Mouse (Mus musculus) testis, postnatal 14 days (tissue): ENCODE measurements around the gene Gpr157.

Experiments used
- DNase-seq: peaks from one replicate; pipeline ENCODE4 v3.0.0; 2021; ENCODE audit warnings: low spot score

The Gpr157 gene

DNA sequence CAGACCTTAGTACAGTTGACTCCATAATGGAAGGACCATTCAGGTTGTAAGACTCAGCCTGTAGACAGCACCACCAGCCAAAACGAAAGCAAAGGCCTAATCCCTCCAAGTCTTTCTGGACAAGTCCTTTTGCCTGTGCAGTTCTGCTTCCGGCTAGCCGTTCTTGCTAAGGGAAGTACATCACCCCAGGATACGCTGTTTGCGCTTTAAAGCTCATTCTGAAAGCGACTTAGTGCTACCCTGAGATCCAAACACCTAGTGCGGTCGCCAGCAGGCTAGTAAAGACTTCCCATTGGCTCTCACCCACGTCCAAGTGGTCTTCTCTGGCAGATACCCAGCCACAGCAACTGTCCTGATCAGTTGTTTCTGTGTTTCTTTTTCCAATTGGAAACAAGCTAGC lies 23.2 kb downstream of the Gpr157 start:
- DNase-seq, result no peak

DNA sequence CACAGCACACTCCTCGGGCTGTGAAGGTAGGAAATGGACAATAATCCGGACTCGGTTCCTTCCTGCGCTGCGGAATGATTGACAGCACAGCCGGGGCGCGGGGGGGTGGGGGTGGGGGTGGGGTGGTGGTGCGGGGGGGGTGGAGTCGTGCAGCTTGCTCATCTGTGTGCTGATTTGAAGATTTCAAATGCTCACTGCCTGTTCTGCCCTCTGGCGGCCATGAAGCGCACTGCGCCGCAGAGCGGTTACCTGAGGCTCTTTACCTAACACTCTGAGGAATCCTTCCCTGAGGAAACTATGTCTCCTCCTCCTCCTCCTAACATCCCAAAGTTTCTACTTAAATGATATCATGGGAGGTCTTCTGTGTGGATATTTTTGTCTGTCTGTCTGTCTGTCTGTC lies 25.7 kb downstream of the Gpr157 start:
- peak; percentile 58 for DNase-seq

- no peak for DNase-seq
Observed at GRCm38 (mm10) chr4:150114505-150115061, 27.4 kb downstream of the Gpr157 start.

DNA sequence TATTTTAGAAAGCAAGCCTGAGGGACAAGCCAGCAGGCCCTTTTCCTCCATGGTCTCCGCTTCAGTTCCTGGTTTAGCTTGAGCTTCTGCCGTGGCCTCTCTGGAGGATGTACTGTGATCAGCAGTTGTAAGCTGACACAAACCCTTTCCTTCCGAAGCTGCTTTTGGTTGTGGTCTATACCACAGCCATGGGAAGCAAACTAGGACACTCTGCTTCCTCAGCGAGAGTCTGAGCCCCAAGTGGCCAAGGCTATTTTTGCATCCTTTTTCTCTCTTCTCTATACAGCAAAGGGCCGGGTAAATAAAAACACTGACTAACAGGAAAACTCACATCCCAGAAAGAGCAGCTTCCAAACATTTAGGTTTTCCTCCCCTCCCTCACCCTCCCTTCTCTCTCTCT lies 30.1 kb downstream of the Gpr157 start:
- no peak for DNase-seq

DNA sequence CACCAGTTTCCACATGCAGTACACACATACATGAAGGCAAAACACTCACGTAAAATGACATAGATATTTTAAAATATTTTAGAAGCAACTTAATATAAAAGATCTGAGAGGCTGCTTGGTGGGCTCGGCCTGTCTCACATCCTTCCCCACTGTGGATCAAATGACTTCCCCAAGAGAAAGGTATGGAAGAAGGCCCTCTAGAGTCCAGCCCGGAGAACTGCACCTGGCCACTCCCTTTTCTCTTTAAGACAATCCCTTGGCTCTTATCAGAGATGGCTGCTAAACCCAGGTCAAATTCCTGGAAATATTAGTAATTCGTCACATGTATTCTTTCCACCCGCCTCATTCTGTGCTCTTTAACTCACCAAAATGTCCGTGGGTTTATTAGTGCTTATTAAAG lies 31.0 kb downstream of the Gpr157 start:
- DNase-seq, result no peak

- DNase-seq, result peak; percentile 57
Observed at GRCm38 (mm10) chr4:150119055-150119454, 31.9 kb downstream of the Gpr157 start, which contains the start of gene Slc2a5. Gene Slc2a5, plus strand, starts transcription at chr4:150119283.

GRCm38 (mm10) chr4:150119640-150120039 lies 32.5 kb downstream of the Gpr157 start:
- DNase-seq, result no peak

DNA sequence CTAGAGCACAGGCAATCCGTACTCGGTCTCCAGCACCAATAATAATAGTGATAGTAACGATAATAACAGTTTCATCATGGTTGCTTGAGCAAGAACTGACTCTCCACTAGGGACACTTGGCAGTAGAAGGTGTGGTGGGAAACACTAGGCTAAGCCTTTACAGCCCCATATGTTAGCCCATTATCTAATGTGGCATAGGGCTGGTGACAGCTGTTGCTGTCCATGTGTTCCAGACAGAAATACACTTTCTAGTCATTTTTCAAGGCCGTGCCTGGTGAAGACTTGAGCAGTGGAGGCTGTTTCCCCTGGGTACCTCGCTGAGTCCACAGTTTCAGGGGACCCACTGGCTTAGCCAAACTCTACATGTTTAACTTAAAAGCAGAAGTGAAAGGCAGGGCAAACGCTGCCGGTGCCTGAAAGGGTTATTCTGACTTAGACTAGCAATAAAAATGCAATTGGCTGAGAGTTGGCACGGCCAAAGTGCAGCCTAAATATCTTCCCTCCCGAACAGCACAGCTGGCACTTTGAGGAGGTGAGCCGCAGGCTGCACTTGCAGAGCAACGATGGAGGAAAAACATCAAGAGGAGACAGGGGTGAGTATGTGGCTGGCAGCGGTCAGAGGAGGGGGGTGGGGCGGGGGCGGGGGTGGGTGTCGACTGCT lies 33.1 kb downstream of the Gpr157 start:
- DNase-seq, result no peak

DNA sequence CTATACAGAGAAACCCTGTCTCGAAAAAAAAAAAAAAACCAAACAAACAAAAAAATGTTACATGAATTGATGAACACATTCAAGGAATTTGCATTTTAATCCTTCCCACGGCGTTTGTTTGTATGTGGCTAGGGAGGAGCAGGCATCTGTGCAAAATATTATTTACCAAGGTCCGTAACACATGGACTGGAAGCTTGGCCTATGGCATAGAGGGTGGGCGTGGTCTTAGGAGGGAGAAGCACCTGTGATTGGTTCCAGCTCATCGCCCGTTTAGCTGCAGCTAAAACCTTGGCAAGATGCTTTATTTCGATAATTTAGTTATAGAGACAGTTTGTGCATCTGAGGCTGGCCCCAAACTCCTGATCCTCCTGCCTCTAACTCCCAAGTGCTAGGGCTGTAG lies 34.3 kb downstream of the Gpr157 start:
- no peak for DNase-seq

DNA sequence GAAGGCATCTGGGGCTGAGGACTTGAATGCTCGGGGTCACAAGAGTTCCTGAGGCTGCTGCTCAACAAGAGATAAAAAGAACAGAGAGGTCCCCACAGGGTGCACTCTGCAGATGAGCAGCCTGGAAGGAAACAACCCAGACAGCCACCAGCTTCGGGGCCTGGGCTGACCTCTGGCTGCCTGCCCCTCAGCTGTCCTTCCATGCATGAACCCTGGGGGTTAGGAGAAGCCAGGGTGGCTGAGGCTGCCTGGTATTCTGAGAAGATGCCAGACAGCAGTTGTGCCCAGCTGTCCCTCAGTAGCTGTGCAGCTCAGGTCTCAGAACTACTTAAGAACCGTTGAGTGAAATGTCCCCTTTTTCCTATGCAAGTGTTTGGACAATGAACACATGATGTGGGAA lies 35.3 kb downstream of the Gpr157 start:
- DNase-seq, result no peak

DNA sequence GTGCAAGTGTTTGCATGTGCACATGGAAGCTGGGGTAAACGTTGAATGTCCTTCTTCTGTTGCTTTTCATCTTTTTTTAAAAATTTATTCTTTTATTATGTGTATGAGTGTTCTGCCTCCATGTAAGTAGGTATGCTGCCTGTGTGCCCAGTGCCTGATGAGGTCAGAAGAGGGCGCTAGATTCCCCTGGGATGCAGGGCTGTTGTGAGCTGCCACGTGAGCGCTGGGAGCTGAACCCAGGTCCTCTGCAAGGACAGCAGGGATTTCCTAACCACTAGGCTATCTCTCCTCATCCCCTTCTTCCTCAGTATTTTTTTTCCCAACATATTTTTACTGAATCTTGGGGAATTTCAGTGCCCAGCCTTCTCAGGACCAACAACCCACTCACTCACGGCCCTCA lies 39.2 kb downstream of the Gpr157 start:
- no peak for DNase-seq

GRCm38 (mm10) chr4:150127894-150128293 lies 40.7 kb downstream of the Gpr157 start:
- no peak for DNase-seq

GRCm38 (mm10) chr4:150128571-150128970 lies 41.4 kb downstream of the Gpr157 start:
- DNase-seq, result no peak

DNA sequence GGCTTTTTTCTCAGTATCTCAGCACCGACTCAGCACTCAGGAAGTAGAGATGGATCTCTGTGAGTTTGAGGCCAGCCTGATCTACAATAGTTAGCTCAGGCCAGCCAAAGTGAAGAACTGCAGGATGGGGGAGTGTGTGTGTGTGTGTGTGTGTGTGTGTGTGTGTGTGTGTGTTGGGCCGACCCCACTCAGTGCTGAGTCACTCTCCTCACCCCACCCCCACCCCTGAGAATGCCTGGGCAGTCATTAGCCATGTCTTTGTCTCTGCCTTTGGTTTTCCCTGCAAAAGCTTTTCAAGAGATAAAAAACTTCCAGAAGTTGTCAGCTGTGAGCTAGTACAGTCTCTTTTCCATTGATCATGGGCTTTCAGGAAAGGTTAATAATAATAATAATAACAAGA lies 43.5 kb downstream of the Gpr157 start:
- no peak for DNase-seq

GRCm38 (mm10) chr4:150132692-150133271 lies 45.6 kb downstream of the Gpr157 start:
- DNase-seq, result no peak

DNA sequence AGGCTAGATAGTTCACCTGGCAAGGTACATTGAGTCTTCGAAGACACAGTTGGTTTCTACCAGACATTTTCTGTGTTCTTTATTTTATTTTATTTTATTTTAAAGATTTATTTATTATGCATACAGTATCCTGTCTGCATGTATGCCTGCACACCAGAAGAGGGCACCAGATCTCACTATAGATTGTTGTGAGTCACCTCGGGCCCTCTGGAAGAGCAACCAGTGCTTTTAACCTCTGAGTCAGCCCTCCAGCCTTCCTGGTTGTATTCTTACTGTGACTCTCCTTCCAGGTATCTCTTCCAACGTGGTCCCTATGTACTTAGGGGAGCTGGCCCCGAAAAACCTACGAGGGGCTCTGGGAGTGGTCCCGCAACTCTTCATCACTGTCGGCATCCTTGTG lies 48.1 kb downstream of the Gpr157 start:
- no peak for DNase-seq

DNA sequence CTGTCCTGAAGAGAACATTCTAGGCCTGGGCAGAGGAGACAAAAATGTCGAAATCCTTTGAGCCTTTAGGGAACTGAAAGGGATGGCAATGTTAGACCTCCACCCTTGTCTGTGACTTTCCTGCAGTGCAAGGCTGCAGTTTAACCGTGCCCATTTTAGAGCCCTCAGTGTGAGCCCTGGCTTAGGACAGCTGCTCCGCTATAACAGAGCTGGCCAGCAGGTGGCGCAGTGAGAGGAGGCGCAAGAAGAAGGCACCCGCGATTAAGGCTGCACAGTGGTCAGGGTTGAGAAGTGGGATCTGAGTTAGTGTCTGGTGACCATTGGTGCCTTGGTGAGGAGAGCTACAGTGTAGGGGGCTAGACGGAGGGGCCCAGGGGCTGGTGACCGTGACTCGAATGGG lies 49.5 kb downstream of the Gpr157 start:
- peak; percentile 77 for DNase-seq

GRCm38 (mm10) chr4:150137368-150138083 lies 50.4 kb downstream of the Gpr157 start:
- DNase-seq, result no peak

GRCm38 (mm10) chr4:150138084-150138543 lies 50.9 kb downstream of the Gpr157 start:
- no peak for DNase-seq

DNA sequence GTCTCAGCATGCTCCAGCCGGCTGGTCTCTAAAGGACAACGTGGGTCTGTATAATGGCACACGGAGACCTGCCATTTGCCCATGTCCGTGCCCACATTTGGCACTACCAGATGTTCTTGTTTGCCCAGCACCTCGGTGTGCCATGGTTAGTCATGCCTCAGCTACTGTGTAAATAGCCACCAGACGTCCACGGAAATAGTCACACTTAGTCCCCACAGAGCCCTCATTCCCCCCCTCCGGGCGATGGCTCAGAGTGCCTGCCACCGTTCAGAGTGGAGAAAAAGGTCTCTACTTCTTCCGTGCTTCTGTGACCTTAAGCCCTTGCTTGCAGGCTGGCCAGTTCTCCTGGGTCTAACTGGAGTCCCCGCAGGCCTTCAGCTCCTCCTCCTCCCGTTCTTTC lies 51.9 kb downstream of the Gpr157 start:
- no peak for DNase-seq

- no peak for DNase-seq
Observed at GRCm38 (mm10) chr4:150140346-150140745, 53.2 kb downstream of the Gpr157 start.

GRCm38 (mm10) chr4:150144242-150144641 lies 57.1 kb downstream of the Gpr157 start:
- DNase-seq, result peak; percentile 70

DNA sequence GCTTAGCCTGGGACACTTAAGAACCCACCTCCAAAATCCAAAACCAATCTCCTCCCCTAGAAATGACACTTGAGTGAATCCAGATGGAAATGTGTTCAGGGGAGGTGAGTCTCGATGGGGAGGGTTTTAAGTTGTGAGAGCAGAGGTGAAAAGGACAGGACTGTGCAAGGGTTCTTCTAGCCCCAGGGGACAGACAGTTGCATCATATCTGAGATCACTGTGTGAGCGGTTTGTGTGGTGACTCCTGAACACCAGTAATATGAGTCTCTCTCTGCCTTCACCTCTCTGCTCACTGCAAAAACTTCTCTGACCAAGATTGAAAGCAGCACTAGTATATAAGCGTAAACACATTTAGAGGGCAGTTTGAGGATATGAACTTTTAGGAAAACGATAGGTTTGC lies 59.1 kb downstream of the Gpr157 start:
- DNase-seq, result no peak
